Mouse (Mus musculus) liver, embryonic 16.5 days (tissue): ENCODE measurements around the gene Hsp90ab1. TPM values are rescaled to one million over a fixed set of nuclear protein-coding genes. Genes with fewer than 3 reads are reported as not detected.

ENCODE experiments used
- ATAC-seq: fragments of 200-750 bp; cut with Nextera tagmentation; 2 replicates; pipeline ENCODE4 v1.8.0; 2017; ENCODE audit warnings: low read depth, mild to moderate bottlenecking, moderate number of reproducible peaks, moderate library complexity
- H3K27ac ChIP-seq: fragments of 300-500 bp; sonication (generic); 2 replicates; pipeline ENCODE4 v1.5.1; 2014; ENCODE audit warnings: mild to moderate bottlenecking, low read length
- H3K27me3 ChIP-seq: fragments of 300-500 bp; sonication (generic); 2 replicates; pipeline ENCODE4 v1.6.1; 2014; ENCODE audit warnings: low read depth, low read length, mixed read lengths; ENCODE audit not compliant: control insufficient read depth, insufficient read depth
- H3K36me3 ChIP-seq: fragments of 300-500 bp; sonication (generic); 2 replicates; pipeline ENCODE4 v1.6.1; 2014; ENCODE audit warnings: mild to moderate bottlenecking; ENCODE audit not compliant: control insufficient read depth, insufficient read depth
- H3K4me1 ChIP-seq: fragments of 300-500 bp; sonication (generic); 2 replicates; pipeline ENCODE4 v1.6.1; 2014; ENCODE audit warnings: low read depth, low read length, mixed read lengths; ENCODE audit not compliant: control insufficient read depth
- H3K4me2 ChIP-seq: fragments of 300-500 bp; sonication (generic); 2 replicates; pipeline ENCODE4 v1.6.1; 2014; ENCODE audit warnings: low read depth, low read length, mixed read lengths
- H3K4me3 ChIP-seq: fragments of 300-500 bp; sonication (generic); 2 replicates; pipeline ENCODE4 v1.5.1; 2014; ENCODE audit warnings: low read depth, mild to moderate bottlenecking, low read length
- H3K9ac ChIP-seq: fragments of 300-500 bp; sonication (generic); 2 replicates; pipeline ENCODE4 v1.6.1; 2014; ENCODE audit warnings: low read depth, low read length
- H3K9me3 ChIP-seq: fragments of 300-500 bp; sonication (generic); replicated peaks from 2 replicates; pipeline ENCODE4 v1.6.1; 2016; ENCODE audit warnings: low read length; ENCODE audit not compliant: control insufficient read depth
- WGBS: fragments of 180-500 bp; shearing (Covaris S2); extraction: QIAGEN DNeasy Blood & Tissue Kit; methylation state at CpG from one replicate; pipeline ENCODE4 v1.1.7; 2014; ENCODE audit not compliant: insufficient replicate concordance; 5-methylcytosine and 5-hydroxymethylcytosine counted together
- polyA plus RNA-seq: library from polyadenylated mRNA; unstranded; fragments of >200 nt; fragmentation: Nextera tagmentation; extraction: Ambion mirVana; gene quantifications from 2 replicates; pipeline ENCODE4 v1.2.1, GENCODE M21; 2015

Gene Hsp90ab1
- polyA plus RNA-seq, 1 experiment from 2014 or later = 564 TPM

GRCm38 (mm10) chr17:45557998-45558862 is 14.8 kb downstream of the Hsp90ab1 start:
- Histone ChIP-seq H3K4me2 (peak overlapping the region; percentile 34; the same call in 1 of the 2 replicates), H3K4me3 (no peak overlapping the region), H3K27me3 (peaks cover 18% of the 10 kb centered on the region), H3K9me3 (no peaks in the 10 kb centered on the region), H3K36me3 (no peaks in the 10 kb centered on the region), H3K27ac (no peak overlapping the region), H3K4me1 (peaks cover 16% of the 10 kb centered on the region), H3K9ac (no peak overlapping the region)
- 47% methylated on average over 16 of the region's 16 CpGs for WGBS
- ATAC-seq = no peak

- no peaks in the 10 kb centered on the region for H3K36me3 ChIP-seq
- peaks cover 18% of the 10 kb centered on the region for H3K27me3 ChIP-seq
- peak overlapping the region; percentile 34 for H3K4me2 ChIP-seq
- 0 out of 2 replicates have a peak, but pooled peaks have one; percentile 12 for ATAC-seq
- 0 out of 2 replicates have a peak overlapping the region, but pooled peaks have one; percentile 5 for H3K4me3 ChIP-seq
- no peaks in the 10 kb centered on the region for H3K9me3 ChIP-seq
- no peak overlapping the region for H3K27ac ChIP-seq
- H3K9ac ChIP-seq = no peak overlapping the region
- peaks cover 16% of the 10 kb centered on the region for H3K4me1 ChIP-seq
- WGBS = 39% methylated on average over 7 of the region's 7 CpGs
Observed at GRCm38 (mm10) chr17:45557246-45557824, 15.7 kb downstream of the Hsp90ab1 start.

- Histone ChIP-seq H3K36me3 (no peaks in the 10 kb centered on the region), H3K27me3 (peaks cover 21% of the 10 kb centered on the region), H3K4me2 (peak overlapping the region; percentile 95), H3K27ac (no peak overlapping the region), H3K9me3 (no peaks in the 10 kb centered on the region), H3K9ac (0 out of 2 replicates have a peak overlapping the region, but pooled peaks have one; percentile 58), H3K4me3 (peak overlapping the region; percentile 72), H3K4me1 (peaks cover 18% of the 10 kb centered on the region)
- ATAC-seq = no peak
- 36% methylated on average over 3 of the region's 3 CpGs for WGBS
Observed at GRCm38 (mm10) chr17:45556514-45557245, 16.4 kb downstream of the Hsp90ab1 start.

DNA sequence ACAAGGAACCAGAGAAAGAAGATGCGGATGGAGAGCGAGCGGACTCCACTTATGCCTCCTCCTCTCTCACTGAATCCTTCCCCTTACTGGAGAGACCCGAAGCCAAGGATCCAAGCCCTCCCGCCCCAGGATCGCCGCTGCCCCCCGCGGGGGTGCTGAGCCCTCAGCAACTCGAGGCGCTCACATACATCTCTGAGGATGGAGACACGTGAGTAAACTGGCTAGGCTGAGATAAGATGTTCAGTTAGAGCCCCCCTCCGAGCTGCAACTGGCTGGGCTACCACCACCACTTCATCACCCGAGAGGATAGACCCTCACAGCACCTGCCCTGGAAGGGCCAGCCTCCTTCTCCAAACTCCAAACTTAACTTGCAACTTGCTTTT is 17.0 kb downstream of the Hsp90ab1 start:
- peak overlapping the region; percentile 95 for H3K4me2 ChIP-seq
- no peak overlapping the region for H3K27ac ChIP-seq
- peaks cover 26% of the 10 kb centered on the region for H3K27me3 ChIP-seq
- peak overlapping the region; percentile 72 for H3K4me3 ChIP-seq
- no peaks in the 10 kb centered on the region for H3K9me3 ChIP-seq
- ATAC-seq = no peak
- H3K4me1 ChIP-seq = peaks cover 18% of the 10 kb centered on the region
- H3K9ac ChIP-seq = peak overlapping the region; percentile 58; the same call in 1 of the 2 replicates
- WGBS = 1% methylated on average over 14 of the region's 14 CpGs
- no peaks in the 10 kb centered on the region for H3K36me3 ChIP-seq

DNA sequence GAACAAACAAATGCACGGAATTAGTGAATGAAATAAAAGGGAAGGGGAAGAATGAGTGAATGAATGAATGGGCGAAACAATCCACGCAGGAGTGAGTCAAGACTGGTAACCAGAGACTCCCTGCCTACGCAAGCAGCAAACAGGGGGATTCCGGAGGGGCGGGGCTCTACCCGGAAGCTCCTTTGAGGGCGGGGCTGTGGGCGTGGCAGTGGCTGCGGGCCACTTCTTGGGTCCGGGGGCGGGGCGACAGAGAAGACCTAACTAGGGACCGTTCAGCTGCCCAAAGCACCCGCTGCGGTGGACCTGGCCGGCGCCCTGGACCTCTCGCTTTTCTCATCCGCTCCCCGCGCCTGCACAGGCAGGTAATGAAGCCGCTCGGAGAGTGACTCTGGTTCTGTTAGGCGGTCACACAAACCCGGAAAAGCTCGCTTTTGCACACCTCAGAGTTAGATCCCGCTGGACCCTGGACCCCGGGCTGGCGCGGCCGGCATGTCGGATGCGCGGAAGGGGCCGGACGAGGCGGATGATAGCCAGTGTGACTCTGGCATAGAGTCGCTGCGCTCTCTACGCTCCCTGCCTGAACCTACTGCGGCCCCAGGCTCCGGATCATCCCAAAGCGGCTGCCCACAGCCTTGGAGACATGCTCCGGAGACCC is 17.5 kb downstream of the Hsp90ab1 start, which contains the start of gene Nfkbie:
Gene Nfkbie, plus strand, starts transcription at position 252 of the 655 bp plus-strand sequence.
- Histone ChIP-seq H3K4me2 (peak within 1 kb of the TSS; percentile 95), H3K9me3 (no peaks in the 10 kb centered on the region), H3K27me3 (peaks cover 31% of the 10 kb centered on the region), H3K4me1 (peaks cover 18% of the 10 kb centered on the region), H3K4me3 (peak within 1 kb of the TSS; percentile 72), H3K9ac (peak within 1 kb of the TSS; percentile 58), H3K27ac (no peak within 1 kb of the TSS), H3K36me3 (no peaks in the 10 kb centered on the region)
- peak; percentile 81 for ATAC-seq
- under 1% methylated on average over 44 of the region's 45 CpGs for WGBS

DNA sequence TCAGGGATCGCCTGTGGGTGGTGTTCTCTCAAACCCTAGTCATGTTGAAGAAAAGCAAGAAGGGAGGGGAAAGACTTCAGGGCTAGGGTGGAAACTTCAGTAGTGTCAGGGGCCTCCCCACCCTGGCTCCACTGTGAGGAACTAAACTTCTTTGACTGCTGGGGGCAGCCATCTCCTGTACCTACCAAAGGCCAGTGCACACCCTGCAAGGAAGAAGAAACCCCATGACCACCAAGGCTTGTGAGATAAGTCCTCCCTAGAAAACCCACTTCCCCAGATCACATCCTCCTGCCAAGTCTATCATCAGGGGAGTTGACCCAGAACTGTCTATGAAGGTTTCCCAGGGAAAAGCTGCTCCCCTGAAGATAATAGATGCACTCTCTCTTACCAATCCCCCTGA is 18.7 kb downstream of the Hsp90ab1 start:
- Histone ChIP-seq H3K4me3 (no peak overlapping the region), H3K9ac (no peak overlapping the region), H3K27ac (no peak overlapping the region), H3K4me2 (no peak overlapping the region), H3K4me1 (peaks cover 21% of the 10 kb centered on the region), H3K27me3 (peaks cover 43% of the 10 kb centered on the region), H3K9me3 (no peaks in the 10 kb centered on the region), H3K36me3 (no peaks in the 10 kb centered on the region)
- WGBS = 19% methylated on average over 1 of the region's 1 CpGs
- no peak for ATAC-seq

GRCm38 (mm10) chr17:45553065-45553464 is 20.0 kb downstream of the Hsp90ab1 start:
- ATAC-seq = no peak
- H3K27ac ChIP-seq = no peak overlapping the region
- no peak overlapping the region for H3K4me3 ChIP-seq
- no peaks in the 10 kb centered on the region for H3K9me3 ChIP-seq
- peaks cover 56% of the 10 kb centered on the region for H3K27me3 ChIP-seq
- 60% methylated on average over 3 of the region's 3 CpGs for WGBS
- H3K9ac ChIP-seq = no peak overlapping the region
- H3K4me1 ChIP-seq = peaks cover 23% of the 10 kb centered on the region
- H3K4me2 ChIP-seq = no peak overlapping the region
- no peaks in the 10 kb centered on the region for H3K36me3 ChIP-seq

DNA sequence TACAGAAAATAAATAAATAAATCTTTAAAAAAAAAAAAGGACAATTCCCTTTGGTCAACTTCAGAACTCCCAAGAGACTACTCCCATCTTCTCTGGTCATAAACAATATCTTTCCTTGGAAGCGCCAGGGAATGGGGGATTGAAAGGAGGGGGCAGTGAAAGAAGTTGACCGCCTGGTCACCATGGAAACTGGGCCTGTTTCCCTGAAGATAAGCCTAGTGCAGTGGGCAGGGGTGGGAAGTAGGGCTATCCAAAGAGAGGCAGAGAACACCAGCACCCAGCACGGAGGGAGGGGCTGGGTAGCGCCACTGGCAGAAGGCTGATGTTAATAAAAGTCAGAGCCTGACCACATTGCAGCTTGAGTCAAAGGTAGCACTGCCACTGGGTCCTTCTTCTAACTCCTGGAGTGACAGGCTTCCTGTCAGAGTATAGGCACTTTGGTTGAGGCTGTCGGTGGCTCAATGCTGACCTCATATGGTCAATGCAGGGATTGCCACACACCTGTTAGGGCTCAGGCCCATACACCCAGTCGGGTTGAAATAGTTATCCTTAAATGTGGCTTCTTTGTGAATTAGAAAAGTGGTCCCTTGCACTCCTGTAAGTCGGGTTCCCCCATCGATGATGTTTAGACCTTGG is 21.1 kb downstream of the Hsp90ab1 start:
- 2% methylated on average over 8 of the region's 8 CpGs for WGBS
- Histone ChIP-seq H3K4me3 (no peak overlapping the region), H3K27me3 (peaks cover 63% of the 10 kb centered on the region), H3K4me2 (no peak overlapping the region), H3K4me1 (peaks cover 20% of the 10 kb centered on the region), H3K9me3 (no peaks in the 10 kb centered on the region), H3K36me3 (no peaks in the 10 kb centered on the region), H3K9ac (no peak overlapping the region), H3K27ac (no peak overlapping the region)
- ATAC-seq = no peak; the same call in 1 of the 2 replicates
